Mouse (Mus musculus) liver, adult (tissue): ENCODE measurements around the gene Hipk2.

Source experiments
- GATA4 ChIP-seq: IDR thresholded peaks from 2 replicates; pipeline ENCODE4 v1.6.1; 2014; ENCODE audit warnings: mild to moderate bottlenecking, low read length; ENCODE audit not compliant: insufficient replicate concordance

Gene Hipk2

DNA sequence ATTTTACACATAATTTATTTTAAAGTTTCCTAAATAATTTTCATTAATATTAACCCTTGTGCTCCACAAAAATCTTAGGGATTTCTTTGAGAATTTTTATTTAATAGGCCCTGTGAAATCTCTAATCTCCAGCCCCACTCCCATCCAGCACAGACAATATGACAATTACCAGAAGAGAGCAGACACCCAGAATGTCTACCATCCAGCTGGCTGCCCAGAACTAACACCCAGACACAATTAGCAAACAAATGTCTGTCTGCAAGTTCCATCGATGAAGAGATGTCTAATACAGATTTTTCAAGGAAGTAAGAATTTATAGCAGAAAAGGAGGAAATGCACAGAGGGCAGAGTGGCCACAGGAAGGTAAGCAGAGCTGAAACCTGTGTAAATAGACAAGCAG is 74.7 kb downstream of the Hipk2 start:
- TF ChIP-seq GATA4: no peak

DNA sequence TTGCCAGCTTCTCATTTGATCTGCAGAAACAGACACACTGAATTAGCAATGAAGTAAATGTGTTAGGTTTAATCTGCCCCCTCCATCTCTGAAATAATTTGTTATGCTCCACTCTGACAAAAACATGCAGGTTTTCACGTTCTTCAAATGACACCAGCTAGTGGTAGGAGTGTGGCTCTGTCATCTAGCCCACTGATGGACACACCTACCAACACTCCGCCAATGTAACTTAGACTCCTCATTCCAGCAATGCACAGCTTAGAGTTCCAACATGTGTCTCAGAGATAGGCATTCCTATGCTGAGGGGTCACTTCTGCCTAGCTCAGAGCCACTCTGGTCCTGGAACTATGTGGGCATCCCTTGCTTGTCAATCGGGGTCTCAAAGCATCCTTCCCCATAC is 78.4 kb downstream of the Hipk2 start:
- no peak for TF ChIP-seq GATA4

DNA sequence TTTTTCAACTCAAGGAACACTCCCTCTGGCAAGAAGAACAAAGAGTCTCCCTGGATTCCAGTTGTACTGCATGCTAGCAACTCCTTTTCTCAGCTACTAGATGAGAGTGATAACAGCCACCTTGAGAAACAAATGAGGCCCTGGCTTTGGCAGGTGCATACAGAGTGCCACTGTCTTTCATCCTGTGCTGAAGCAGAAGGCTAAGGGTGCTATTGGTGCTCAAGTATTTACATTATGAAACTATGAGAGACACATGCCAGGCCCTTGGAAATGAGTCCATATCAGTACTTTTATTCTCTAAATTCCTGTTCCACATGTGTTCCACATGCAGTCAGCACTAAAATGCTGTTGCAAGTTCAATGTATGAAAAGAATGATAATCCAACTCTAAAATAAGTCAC is 79.0 kb downstream of the Hipk2 start:
- no peak for TF ChIP-seq GATA4

DNA sequence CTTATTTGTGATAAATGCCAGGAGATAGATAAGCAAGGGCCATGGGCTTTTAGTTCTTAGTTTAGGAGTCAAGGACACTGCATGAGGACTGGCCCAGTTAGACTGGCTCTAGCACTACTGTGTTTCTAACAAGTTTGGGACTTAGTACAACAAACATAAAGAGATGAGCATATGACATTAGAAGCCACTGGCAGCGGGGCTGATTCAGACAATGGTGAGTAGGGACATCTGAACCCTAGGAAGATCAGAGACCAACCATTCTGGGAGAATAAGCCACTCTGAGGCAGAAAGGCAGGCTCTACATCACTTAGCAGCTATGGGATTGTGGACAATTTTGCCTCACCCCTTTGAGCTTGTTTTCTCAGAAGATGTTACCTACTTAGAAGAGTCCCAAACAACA is 79.6 kb downstream of the Hipk2 start:
- no peak for TF ChIP-seq GATA4

DNA sequence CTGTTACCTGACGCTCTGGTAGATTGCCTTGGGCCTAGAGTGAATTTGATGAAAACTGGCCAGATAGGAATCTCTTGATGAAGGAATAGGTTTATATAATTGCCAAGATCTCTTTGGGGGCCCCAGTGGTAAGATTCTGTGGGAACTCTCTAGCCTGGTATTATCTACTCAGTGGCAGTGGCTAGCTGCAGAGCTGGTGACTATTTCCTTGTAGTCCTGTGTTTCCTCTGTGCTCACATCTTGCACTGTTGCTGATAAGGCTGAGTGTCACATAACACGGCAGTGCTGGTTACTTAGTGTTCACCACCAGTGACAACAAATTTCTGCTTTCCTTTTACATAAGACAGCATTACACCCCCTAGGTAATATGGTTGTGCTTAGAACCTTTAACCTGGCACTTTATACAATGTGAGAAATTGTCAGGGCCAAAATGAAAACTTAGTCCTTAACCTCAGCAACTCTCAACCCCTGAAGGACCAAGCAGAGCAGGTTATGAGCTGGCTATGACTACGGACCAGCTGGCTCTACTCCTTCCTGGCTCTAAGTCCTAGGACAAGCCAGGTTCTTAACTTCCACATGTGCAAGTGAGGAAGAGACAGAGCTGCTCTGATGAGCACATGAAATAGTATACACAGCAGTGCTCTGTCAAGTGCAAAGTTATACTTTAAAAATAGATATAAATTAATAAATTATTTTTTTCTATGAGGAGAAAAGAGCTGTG is 80.7 kb downstream of the Hipk2 start:
- no peak for TF ChIP-seq GATA4

DNA sequence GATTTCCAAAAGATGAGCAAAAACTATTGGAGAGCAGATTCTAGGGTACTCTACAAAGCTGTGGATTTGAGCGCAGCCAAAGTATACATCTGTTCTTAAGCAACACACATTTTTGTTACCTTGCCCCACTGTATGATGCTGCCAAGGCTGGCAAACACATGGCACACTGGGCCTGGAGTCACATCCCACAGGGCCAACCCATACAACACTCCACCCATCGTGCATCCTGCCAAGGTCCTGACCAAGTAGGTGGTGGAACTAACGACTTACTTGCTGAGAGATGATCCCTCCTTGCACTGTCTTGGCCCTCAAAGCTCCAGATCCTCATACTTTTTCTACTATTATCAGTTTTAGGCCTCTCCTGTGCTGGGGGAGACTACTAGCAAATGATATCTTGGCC is 83.0 kb downstream of the Hipk2 start:
- no peak for TF ChIP-seq GATA4

DNA sequence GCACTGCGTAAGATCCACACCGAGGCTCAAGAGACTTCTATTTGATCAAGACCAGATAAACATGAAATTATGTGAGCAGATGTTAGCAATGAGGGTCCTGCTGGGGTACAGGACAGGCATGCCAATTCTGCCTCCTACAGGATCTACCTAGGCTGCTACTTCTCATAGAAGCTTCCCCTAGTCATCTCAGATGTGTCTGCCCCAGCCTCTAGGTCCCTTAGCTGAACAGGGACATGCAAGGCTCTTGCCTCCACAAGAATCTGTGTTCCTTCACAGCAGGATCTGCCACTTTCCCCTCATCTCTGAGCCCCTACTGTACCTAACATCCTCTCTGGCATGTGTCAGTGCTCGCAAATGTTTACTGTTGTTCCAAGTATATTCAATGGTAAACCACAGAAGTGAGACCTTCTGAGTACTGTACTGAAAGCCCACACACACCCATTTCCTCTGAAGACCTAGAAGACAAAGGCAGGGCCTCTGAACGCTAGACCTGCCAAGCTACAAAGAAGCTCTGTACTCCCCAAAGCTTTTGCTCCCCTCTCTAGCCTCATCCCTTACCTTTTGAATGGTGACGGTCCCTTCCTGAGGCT is 86.6 kb downstream of the Hipk2 start:
- TF ChIP-seq GATA4: no peak

DNA sequence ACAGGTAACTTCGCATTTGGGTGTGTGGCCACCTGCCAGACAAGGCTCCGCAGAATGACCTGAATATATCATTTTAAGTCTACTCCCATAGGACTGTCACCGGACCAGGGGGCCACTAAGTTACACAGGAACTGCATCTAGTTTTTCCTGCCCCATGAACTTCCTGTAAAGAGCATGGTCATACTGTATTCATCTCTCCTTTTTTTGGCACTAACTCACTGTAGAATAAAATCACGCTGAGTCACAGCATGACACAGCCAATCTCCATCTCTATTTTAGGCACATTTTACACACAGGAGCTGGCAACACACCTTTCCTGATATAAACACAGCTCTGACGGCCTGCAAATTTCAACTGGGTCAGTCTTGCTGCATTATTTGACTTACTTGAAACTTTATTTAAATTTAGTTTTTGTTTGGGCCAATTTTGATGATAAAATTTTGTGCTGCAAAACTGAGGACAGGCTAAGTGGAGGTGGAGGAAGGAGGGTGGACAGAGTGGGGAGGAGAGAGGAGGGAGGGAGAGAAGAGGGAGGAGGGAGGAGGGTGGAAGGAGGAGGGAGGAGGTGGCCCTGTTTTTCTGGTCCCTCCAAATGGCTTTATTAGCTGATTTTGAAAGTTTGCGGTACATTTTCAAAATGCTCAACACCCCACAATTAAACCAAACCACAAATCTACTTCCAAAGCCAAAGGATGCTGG is 88.0 kb downstream of the Hipk2 start:
- no peak for TF ChIP-seq GATA4

DNA sequence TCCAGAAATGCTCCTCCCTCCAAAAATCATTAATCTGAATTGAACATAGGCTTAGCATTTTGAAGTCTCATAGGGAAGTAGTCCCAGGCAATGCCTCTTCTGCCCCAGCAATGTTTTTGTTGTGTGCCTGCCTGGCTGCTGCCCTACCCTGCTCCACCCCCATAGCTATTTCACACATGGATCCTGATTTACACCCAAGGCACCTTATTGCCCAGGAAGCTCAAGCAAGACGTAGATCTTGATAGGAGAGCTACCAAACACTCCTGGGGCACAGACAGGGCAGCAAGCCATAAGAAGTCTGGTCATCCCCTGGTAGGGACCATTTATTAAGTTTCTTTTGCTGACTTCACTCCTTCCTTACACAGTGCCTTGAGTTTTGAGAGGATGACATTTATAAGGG is 88.8 kb downstream of the Hipk2 start:
- no peak for TF ChIP-seq GATA4

DNA sequence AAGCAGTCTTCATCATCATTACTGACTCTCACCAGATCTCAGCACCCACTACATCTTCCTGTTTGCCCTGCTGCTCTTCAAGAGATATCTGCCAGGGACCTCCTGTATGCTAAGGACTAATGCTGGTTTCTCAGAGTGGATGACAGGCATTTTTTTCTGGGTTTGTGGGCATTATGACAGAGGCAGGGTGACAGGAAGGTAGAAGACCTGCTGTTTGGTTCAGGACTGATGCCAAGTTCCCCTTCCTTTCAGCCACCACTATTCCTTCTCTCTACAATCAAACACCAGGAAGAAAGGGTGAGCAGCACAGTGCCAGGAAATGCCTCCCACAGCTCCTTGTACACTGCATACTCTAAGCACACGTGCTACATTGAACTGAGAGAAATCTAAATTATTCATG is 90.2 kb downstream of the Hipk2 start:
- no peak for TF ChIP-seq GATA4

DNA sequence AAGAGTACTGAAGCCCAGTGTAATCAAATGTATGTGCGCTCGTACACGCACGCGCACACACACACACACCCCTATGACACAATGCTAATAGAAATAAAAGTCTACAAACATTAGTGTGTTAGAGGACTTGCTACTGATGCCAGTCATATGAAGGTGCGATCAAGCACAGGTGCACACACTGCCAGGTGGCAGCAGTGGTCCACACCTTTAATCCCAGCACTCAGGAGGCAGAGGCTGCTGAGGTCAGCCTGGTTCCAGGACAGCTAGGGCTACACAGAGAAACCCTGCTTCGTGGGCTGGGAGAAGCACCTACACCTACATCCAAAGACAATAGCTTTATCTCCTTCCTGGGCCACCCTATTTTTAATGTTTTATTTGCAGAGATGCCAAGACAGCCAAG is 96.6 kb downstream of the Hipk2 start:
- TF ChIP-seq GATA4: no peak

DNA sequence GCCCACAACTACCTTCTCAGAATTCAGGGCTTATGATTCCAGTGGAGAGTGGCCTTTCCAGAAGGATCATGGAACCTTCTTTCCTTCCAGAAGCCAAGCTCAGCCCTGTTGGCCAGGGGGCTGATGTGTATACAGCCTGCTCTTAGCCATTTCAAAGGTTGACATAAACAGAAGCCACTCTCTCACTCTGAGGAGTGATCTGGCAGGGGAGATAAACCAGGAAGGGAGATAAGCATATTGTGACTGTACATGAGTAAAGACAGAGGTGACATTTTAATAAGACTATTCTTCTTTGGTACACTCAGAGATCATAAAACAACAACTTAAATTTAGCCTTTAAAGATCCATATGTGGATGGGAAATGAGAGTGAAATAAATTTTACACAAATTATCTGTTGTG is 97.1 kb downstream of the Hipk2 start:
- no peak for TF ChIP-seq GATA4

DNA sequence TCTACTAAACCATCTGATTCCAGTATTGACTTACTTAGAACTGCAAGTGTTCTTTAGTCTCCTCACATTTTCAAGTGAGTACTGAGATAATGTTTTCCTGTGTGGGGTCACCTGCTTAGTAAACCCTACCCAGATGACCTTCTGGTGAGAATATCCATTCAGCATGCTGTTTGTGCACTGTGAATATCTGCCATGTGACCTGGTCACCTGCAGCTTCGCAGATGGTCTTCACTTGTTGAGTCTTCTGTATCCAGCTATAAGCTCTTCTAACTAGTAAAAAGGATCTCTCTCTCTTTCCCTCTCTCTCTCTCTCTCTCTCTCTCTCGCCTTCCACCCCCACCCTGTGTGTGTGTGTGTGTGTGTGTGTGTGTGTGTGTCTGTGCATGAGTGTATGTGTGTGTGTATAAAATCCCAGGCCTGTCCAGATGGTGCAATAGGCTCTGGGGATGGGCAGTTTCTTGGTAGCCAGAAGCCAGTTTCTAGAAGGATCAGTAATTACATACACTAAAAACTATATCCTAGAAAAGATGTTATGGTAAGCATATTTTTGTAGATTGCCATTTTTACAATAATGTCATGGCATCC is 99.9 kb downstream of the Hipk2 start:
- TF ChIP-seq GATA4: no peak

DNA sequence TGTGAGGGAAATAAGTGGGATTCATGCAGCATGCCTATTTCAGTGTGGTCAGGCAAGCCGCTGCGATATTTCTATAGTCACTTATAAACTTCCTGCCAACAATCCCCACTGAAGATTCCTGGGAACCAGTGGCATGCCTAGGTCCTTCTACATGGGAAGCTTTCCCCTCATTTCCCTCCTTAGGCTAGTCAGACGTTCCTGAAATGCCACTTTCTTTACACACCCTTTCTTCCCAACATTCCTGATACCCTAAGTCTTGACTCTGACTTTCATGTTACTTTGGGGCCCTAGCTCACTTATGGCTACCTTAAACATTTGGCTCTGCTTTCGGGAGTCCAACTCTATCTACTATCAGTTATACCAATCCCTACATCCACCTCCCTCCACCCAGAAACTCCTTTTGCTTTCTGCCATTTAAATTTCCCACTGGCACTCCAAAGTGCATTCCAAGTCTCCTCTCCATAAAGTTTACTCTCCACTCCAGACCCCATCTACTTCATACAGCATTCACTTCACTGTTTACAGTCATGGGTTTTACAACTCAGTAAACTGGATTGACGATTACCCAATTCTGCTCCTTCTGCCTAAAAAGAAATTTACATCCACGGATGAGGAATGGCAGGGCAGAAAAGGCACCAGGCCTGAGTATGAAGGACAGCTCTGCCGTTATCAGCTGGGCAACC is 103.0 kb downstream of the Hipk2 start:
- no peak for TF ChIP-seq GATA4

DNA sequence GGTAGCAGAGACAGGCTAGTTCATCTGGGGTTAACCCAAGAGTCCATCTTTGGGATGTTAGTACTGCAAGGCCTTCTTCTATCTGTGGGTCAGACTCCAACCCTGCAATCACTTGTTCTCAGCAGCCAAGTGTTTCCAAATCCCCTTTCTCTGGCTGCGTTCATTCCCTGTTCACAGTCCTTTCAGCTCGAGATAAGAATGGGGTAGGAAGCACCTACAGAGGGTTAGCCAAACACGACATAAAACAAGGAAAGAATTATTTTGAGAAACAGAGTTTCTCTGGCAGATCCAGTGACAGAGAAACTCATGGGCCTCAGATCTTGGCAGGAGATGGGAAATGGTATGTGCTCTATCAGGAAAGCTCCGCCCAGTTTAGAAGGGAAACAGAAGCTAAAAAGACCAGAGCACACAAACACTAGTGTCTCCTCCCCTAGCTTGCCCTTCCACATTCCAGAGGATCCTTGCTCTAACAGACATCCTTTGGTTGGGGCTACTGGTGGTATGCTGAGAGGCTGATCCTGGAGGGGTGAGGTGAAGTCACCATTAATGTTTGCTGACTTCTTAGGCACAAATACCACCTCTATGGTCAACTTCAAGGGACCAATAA is 104.8 kb downstream of the Hipk2 start:
- TF ChIP-seq GATA4: peak; percentile 60; the same call in 1 of the 2 replicates
